Mouse (Mus musculus) mouse embryonic stem cell (cell line): ENCODE data around the gene Olfr1225.
"Not testable (repeated sequence)": the region's sequence is repeated elsewhere in the genome, so short reads cannot be mapped to it uniquely, and the experiment has no call there.

Experiments used
- in situ Hi-C, 2 experiments: fragments of 300-500 bp; cut with MboI; formaldehyde crosslinking; loops; 1 replicate in 1 of 2; 3 replicates in 1 of 2; pipeline ENCODE4 v1.14.3; 2019 to 2020; ENCODE audit warnings: low sequenced_read_pairs in 2 of 2, low pct_unique_long_range_greater_than_20kb in 1 of 2, mixed read lengths in 1 of 2; ENCODE audit not compliant: unreplicated experiment in 1 of 2

Gene Olfr1225

GRCm38 (mm10) chr2:89174569-89174968 lies at the start of gene Olfr1225:
Olfr1225 (minus strand) TSS chr2:89174669.
- in situ Hi-C loops, result no loop called here

- in situ Hi-C loops, result no loop called here
These were observed 25.5 kb upstream of the Olfr1225 start, which contains the start of gene Olfr1226 for GRCm38 (mm10) chr2:89199948-89200347. Olfr1226 (minus strand) TSS chr2:89200048.

GRCm38 (mm10) chr2:89196325-89196982 lies 22.0 kb upstream of the Olfr1225 start:
- in situ Hi-C loops, result no loop called here

- in situ Hi-C loops, result not testable (repeated sequence)
These were observed 9.8 kb downstream of the Olfr1225 start for GRCm38 (mm10) chr2:89164711-89165110.

GRCm38 (mm10) chr2:89163991-89164390 lies 10.5 kb downstream of the Olfr1225 start, which contains the start of gene Olfr1224-ps1:
Olfr1224-ps1 (minus strand) TSS chr2:89164091.
- in situ Hi-C loops, result not testable (repeated sequence)

- in situ Hi-C loops, result no loop called here
These were observed 23.0 kb downstream of the Olfr1225 start, which contains the start of gene Olfr1223 for GRCm38 (mm10) chr2:89151460-89151859. Olfr1223 (minus strand) TSS chr2:89151560.

- in situ Hi-C loops, result no loop called here
These were observed 41.5 kb downstream of the Olfr1225 start, which contains the start of gene Olfr1222 for GRCm38 (mm10) chr2:89132954-89133353. Olfr1222 (minus strand) TSS chr2:89133054.
